Mouse (Mus musculus) retina, postnatal 7 days (tissue): Measurements from ENCODE around the gene Pde10a.
A peak's percentile ranks its signal among the peaks of the same experiment; 100 is the strongest.

Experiments
- DNase-seq: peaks from one replicate; pipeline ENCODE4 v3.0.0-alpha.2; 2012; ENCODE audit warnings: low read depth, low spot score

The Pde10a gene

DNA sequence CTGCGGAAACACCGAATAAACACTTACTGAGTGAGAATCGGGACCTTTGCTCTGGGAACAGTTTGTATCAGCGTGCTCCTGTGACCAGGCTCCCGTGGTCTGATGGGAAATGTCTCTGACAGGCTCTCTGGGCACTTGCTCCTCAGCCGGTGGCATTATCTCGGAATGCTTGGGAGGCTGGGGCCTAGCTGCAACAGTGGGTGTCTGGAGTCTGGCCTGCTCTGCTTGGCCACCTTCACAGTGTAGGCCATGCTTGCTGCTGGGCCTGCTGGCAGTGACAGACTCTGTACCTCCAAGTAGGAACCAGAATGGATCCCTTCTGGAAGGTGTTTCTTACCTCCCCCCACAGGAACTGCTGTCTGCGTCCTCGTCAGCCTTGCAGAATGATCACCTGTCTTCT is 362.9 kb downstream of the Pde10a start:
- no peak for DNase-seq

DNA sequence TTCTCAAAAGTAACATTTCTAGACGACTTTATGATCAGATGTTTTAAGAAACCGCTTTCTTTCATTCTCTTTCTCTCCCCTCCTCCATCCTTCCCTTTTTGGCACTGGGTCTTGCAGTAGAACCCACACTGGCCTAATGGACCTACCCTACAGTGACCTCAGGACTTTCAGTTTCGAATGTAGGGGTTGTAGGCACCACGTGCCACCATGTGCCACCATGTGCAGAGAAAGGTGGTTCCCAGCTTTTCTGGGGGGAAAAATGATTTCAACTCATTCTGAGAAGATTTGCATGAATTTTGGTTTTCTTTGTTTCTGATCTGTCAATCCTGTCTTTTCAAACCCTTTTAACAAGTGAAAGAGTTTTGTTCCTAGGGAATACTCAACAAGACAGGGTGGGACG is 363.5 kb downstream of the Pde10a start:
- no peak for DNase-seq

DNA sequence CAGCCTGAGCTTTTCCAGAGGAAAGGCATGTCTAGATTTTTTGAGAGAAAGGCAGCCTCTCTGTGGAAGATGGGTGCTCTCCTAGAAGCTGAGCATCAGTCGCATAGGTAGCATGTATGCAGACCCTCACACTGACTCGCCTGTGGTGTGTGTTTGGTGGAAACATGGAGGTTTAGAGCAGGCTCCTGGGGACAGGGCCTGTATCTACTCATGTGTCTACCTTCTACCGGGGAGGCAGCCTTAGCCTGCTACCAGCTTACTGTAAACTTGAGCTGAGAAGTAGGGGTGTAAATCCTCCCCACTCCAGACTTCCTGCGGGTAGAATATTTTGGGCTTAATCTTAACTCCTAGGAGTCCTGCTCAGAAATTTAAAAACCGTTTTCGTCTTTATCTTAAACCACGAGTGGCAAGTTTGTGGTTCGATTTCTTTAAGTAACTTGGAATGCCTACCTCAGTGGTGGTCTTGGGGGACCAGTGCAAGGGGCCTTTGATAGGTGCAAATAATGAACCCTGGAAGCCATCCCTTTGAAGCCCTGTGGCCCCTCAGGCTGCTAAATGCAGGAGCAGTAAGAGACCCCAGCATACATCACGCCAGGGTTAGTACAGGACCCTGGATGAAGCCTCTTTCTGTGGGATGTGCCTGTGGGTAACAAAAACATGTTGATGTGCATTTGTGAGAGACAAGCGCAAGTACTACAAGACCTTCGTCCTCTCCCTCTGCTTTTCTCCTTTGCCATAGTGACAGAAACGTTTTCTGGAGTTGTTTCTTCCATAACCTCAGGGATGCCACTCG is 367.2 kb downstream of the Pde10a start:
- no peak for DNase-seq

DNA sequence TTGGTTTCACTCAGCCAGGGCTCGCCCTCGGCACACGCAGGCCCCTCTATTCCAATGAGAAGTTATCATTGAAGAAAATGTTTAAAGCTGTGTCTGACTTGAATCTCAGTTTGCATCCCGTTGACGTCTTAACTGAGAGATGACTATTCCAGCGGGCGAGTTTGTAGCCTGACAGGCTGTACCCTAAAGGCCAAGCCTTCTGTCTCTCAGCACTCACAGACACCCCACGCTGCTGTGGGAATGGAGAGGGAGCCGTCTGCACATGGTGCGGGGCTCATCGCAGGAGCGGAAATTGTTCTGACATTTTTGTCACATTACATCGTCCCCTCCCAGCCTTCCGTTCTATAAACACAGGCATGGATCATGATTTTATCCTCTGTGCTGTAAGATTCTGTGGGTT is 370.8 kb downstream of the Pde10a start:
- DNase-seq, result no peak

DNA sequence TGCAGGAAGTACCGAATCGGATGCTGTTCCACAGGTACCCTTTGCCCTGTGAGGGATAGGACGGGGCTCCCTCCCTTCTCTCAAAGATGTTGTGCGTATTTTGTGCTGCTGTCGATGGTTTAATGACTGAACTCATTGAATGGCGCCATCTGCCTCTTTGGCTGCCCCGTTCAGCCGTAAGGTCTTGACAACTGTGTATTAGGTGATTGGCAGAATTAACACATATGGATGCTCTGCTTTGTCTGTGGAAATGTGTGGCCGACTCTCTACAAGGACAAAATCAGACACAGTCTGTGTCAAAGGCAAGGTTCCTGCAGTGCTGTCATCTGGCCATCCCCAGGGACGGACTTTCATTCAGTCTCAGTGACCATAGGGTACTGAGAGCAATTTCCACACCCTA is 372.6 kb downstream of the Pde10a start:
- no peak for DNase-seq

DNA sequence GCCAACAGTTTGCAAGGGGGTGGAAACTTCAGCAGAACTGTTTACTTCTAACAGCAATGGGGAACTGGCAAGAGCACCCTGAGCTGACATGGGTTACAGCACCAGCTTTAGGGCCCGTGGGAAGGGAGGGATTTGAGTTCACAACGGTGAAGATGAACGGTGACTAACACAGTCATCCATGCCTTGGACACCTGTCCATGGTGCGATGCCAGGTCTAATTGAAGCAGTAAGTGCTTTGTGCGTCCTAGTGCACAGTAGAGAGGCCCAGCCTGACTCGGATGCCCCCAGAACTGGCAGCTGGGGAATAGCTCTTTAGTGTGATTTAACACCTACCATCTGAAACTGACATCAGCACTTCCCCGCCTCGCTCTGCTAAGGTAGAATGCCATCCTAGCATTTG is 373.0 kb downstream of the Pde10a start:
- DNase-seq, result no peak

DNA sequence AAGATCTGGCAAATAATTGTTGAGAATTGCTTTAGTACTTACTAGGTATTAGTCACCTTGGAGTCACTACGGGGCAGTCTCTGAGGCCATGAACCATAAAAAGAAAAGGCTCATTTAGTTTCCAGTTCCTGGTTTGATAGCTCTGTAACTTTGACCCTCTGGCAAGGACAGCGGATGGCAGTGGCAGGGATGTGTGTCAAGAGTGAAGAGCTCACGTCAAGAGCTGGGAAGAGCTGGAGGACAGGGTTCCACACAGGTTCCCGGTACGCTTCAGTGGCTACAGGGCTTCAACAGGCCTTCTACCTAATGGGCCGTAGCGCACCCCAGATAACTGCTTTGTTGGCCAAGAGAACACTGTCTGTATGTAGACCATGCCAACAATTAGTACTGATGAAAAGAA is 374.0 kb downstream of the Pde10a start:
- no peak for DNase-seq

DNA sequence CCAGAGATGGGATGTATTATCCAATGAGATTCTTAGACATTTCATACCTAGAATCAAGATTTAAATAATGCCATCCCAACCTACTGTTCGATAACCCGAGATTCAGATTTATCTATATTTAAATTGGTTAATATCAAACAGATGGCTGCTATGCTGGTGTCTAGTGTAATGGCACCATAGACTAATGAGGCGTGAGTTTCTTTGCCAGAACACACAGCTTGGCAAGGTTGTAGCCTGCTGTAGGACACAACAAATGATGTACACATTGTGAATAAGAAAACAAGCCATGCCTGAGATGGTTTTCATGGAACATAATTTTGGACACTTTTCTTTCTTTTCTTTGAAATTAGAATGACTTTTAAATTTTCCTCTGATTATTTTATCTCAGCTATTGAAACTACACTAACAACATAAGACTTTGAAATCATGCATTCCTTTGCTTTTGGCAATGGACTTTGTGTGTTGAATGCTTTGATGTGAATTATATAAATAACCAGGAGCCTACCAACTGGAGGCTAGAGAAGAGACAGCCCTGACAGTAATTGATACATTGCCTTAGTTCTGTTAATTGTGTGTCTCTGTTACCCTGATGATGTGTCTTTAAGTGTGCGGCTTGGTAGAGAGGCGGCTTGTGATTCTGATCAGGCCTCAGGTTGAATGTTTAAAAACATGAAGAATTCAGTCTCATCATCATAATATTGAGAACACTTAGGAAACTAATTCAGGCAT is 378.5 kb downstream of the Pde10a start:
- no peak for DNase-seq

DNA sequence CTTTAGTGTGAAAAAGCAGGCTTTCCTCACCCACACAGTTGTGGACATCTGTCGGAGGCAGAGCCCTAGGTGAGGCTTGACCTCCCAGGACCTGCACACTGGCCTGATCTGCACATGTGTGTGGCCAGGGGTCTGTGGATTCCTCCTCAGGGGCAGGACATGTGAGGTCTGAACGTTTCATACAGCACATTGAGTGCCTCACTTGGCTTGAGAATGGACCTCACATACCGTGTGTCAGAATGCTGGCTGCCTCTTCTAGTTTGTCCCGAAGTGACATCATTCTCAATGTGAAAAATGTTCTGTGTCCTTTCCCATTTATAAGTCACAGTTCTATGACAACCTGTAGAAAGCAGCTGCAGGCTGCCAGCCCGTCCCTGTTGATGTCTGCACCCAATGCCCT is 385.4 kb downstream of the Pde10a start:
- DNase-seq, result no peak

DNA sequence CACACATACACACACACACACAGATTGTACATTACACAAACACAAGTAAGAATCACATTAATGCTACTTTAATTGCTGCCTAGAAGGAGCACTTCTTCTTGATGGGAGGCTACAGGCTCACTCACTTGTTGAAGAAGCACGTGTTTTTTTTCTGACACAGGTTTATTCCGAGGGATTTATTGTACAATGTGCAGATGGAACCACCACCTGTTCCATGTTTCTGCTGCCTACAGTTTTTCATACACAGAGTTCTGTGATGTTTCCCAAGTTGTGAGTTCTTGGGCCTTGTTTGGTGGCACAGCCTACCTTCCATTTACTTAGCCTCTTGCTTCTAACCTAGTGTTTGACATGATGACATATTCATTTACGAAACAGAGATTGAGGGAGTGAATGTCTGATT is 387.8 kb downstream of the Pde10a start:
- DNase-seq, result no peak

DNA sequence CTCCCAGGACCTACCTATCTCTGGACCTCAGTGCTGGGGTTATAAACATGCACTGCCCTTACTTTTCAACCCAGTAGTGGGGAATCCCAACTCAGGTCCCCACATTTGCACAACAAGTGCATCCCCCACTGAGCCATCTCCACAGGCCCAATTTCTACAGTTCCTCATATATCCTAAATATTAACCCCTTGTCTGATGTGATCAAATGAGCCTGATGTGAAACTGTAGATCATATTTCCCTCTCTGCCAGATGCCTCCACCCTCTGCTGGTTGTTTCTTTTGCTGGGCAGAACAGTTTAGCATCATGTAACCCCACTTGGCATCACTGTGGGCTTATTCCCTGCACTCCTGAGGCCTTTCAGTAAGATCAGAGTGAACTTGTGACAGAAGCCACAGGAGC is 390.5 kb downstream of the Pde10a start:
- no peak for DNase-seq

DNA sequence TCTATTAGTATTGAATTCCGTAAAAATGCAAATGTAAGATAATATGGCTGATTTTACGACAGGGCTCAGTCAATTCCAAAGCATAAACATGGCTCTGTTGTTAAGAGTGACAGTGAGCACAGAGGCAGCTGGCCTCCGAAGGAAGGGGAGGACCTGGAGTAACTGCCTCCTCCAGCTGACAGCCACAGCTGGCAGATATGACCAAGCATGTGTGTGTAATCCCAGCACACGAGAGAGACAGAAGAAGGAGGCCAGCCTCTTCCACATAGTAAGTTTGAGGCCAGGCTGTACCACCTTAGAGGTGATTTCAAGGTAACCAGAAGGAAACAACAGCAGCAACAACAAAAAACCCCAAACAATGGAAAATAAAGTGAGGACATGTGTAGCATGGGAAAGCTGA is 397.9 kb downstream of the Pde10a start:
- DNase-seq, result no peak

DNA sequence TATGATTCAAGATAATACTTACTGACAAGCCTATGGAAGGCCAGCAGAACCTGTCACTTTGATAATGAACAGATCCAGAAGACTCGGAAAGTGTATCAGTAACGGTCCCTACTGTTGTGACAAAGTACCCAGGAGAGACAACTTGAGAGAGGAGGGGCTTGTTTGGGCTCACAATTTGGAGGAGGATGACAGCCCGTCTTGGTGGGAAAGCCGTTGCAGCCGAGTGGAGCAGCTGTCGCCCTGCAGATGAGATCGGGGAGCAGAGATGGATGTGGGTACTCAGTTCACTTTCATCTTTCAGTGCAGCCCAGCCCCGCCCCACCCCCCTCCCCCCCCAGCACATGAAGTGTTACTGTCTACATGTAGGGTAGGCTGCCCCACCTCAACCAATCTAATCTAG is 398.6 kb downstream of the Pde10a start:
- no peak for DNase-seq

DNA sequence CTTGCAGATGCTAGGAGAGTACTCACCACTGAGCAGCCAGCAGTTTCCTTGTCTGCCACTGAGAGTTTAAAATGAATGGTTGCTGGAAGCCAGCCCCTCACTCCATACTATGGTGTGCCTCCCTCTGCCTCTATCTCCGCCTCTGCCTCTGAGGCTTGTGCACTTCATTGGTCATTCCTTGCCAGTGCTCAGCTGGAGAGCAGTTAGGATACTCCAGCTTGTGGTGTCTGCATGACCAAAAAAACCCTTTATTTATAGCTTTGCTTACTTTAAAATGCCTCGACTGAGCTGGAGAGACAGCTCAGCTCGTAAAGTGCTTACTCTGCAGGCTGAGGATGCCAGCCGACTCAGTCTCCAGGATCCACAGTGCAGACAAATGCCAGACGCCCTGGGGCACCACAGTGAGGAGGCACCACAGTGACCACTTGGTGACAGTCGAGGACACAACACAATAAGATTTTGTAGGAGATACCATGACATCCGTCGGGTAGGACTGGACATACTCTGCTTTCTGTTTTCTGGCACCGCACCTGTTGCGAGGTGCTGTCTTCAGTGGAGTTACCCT is 400.7 kb downstream of the Pde10a start:
- DNase-seq, result no peak

DNA sequence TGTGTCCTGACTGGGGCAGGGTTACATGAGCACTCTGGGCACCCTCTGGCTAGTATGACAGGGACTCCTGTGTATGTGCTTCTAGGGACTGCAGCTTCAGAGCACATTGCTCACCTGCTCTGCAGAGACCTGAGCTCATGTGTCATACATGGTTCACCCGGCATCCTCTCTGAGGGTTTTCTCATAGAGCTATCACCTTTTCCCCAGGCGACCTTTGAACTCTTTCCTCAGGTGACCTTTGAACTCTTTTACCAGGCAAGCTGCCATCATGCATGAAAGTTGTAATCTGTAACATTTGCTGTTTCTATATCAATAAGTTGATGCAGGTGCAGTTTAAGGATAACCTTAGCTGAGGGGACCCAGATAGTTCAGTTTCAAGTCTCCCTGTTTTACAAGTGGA is 403.4 kb downstream of the Pde10a start:
- no peak for DNase-seq

DNA sequence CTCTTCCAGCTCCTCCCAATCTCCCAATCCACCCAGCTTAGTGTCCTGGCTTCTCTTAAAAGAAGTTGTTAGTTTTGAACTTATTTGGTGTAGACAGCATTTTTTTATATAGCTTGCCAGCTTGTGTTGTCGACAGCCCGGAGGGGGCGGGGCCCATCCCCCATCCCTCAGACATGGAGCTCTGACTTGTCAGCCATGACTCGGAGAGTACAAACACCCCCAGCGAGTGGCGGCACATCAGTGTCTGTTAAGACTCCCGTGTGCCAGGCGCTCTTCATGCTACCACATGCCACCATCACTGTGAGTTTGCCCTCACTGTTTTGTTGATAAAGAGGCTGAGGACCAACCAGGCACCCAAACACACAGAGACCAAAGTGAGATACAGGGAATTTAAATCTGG is 404.5 kb downstream of the Pde10a start:
- DNase-seq, result no peak

DNA sequence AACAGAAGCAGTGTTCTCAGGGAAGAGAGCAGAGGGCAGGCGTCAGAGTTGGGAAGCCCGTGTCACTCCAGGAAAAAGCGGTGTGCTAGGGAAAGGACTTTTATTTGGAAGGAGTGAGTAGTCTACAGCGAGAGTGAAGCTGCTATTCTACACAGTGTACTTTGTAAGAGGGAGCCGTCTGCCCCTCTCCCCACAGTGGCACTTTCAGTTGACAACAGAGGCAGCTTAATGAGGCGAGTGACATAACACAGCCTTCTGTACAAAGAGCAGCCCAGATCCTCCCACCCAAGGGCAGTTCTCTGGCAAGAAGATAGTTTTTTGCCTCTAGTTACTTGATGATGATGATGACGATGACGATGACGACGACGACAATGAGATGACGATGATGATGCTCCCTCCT is 410.4 kb downstream of the Pde10a start:
- DNase-seq, result no peak

DNA sequence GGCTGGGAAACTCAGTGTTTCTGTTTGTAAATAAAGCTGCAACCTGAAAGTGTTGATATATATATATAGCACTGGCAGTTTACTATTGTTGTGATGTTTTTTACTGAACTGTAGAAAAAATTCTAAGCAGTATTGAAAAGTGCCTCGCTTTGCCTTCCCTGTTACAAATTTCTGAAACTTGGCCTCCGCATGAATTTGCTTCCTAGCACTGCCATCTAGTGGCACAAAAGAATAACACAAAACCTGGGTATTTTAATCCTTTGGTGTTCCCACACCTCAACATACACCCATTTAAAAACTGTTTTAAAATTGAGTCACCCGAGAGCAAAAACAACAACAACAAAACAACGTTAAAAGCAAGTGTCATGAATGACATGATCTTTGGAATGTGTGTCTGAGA is 411.4 kb downstream of the Pde10a start:
- DNase-seq, result peak; percentile 43

DNA sequence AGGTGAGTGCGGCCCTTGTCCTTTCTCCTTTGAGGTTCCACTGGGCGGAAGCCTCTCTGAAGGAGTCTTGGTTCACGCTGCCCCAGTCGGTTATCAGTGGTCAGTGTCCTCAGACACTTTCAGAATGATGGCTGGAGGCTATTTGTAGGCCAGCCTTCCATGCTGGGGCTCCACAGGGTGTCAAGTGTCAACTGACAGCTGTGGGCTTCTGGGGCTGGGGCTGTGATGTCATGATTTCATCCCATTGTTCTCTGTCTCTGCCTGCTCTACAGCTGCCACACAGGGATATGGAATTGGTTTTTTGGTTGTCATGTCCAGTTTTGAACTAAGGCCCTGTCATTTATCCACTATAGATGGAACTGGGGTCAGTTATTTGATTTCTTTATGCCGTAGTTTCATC is 426.4 kb downstream of the Pde10a start:
- no peak for DNase-seq

DNA sequence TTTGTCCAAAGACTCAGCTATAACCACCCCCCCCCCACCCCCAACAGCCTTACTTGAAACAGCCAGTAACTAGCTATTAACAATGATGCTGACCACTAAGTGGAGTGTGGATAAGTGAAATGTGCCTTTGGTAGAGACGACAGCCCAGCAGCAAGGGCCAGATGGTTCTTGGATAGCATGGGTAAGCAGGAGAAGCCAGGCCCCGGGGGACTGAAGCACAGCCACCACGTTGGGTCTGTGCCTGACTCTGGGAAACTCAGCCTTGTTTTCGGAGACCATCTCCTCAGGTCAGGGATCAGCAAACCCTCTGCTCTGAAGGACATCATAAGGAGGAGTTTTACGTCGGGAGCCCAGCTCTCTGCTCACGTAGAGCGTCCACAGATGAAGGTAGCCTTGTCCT is 427.8 kb downstream of the Pde10a start:
- DNase-seq, result no peak

DNA sequence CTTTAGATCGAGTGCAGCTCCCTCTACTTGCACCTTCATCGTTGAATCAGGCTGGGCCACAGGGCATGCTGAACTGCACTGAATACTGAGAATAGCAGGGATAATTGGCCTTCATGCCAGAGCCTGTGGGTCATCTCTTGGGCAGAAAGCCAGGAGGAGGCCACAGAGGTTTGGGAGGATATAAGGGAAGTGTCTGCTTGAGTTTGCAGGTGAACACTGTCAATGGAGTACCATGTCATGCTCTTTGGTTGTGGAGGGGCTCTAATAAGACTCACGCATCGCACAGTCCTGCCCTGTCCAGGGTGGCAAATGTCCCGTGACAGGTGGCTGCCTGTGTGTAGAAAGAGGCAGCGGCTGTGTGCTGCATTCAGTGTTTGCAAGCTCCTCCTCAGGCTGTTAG is 433.0 kb downstream of the Pde10a start:
- no peak for DNase-seq

DNA sequence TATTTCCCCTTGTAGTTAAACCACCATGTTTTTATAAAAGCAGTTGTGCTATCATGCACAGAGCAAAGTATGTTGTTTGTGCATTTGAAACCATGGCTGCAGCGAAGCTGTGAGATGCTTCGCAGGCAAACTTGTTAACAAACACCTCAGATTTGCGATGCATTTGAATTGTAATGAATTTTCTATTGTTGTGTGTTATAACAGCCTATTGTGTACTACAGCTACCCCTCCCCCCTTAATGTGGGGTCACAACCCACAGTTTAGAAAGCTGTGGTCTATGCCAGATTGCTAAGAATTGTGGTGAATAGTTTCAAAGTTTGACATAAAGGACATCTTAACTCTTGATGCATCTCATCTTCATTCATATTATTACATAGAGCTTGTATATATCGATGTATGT is 435.2 kb downstream of the Pde10a start:
- no peak for DNase-seq

DNA sequence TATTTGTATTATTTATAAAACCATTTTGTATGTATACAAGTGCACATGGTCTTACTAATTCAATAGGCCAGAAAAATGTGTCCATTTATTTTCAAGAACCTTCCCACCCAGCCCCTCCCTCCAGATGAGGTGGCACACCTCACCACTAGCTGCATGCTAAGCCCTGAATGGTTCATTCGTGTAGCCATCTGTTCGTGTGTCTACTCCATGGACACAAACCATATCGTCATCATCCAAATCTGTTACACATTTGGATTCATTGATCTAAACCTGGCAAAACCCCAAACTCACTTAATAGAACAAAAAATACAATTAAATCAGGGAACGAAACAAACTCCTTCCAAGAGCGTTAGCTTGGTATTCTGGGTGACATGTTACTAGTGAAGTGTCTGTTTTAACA is 435.9 kb downstream of the Pde10a start:
- DNase-seq, result no peak
